Mouse (Mus musculus) cortical plate, adult 2 months (tissue): ENCODE results near the gene Coro7. TPM values are rescaled to one million over a fixed set of nuclear protein-coding genes. Genes with fewer than 3 reads are reported as not detected.

ENCODE experiments used
- H3K27ac ChIP-seq: fragments of 200-500 bp; 2 replicates; pipeline ENCODE4 v1.5.1; 2012; ENCODE audit warnings: low read length, control low read depth, inconsistent platforms; ENCODE audit not compliant: insufficient read depth
- H3K4me1 ChIP-seq: fragments of 200-500 bp; 2 replicates; pipeline ENCODE4 v1.6.1; 2011; ENCODE audit warnings: low read length; ENCODE audit not compliant: control insufficient read depth, insufficient read depth
- H3K4me3 ChIP-seq: fragments of 200-500 bp; 2 replicates; pipeline ENCODE4 v1.5.1; 2011; ENCODE audit warnings: mild to moderate bottlenecking, low read length, control low read depth; ENCODE audit not compliant: insufficient read depth
- CTCF ChIP-seq: fragments of 200-500 bp; IDR thresholded peaks from 2 replicates; pipeline ENCODE4 v1.5.1; 2011; ENCODE audit warnings: mild to moderate bottlenecking, control low read depth, low read length; ENCODE audit not compliant: insufficient read depth; ENCODE audit errors: extremely low read depth
- POLR2A ChIP-seq: fragments of 200-500 bp; IDR thresholded peaks from 2 replicates; pipeline ENCODE4 v1.6.1; 2011; ENCODE audit warnings: mild to moderate bottlenecking, low read length, control low read depth; ENCODE audit not compliant: insufficient read depth; ENCODE audit errors: extremely low read depth
- polyA plus RNA-seq: library from polyadenylated mRNA; depleted of rRNA; stranded (reverse); fragments of >200 nt; gene quantifications from 2 replicates; pipeline ENCODE4 v1.2.3, GENCODE M21; 2012

Coro7 gene
- polyA plus RNA-seq, 1 experiment: 103 TPM

DNA sequence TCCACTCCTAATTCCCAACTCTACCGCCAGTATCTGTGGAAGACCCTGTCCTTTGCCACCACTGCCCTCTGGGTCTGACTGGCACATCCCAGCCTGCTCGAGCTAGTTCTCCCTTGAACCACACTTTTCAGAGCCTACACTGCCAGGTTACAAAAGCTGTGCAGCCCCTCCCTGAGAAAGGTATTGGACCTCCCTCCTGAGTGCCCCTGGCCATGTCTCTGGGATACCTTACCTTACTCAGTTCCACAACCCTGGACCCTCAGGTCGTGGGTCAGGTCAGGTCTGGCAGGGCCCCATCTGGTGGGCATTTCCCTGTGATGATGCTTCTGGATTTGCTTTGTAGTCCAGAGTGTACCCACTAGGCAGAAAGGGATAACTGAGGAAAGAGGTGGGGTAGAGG is 80.0 kb downstream of the Coro7 start:
- H3K4me3 ChIP-seq: no peak overlapping the region
- no peak overlapping the region for H3K27ac ChIP-seq
- TF ChIP-seq CTCF (no peak), POLR2A (no peak)
- peaks cover 2% of the 10 kb centered on the region; the same call in 1 of the 2 replicates for H3K4me1 ChIP-seq

DNA sequence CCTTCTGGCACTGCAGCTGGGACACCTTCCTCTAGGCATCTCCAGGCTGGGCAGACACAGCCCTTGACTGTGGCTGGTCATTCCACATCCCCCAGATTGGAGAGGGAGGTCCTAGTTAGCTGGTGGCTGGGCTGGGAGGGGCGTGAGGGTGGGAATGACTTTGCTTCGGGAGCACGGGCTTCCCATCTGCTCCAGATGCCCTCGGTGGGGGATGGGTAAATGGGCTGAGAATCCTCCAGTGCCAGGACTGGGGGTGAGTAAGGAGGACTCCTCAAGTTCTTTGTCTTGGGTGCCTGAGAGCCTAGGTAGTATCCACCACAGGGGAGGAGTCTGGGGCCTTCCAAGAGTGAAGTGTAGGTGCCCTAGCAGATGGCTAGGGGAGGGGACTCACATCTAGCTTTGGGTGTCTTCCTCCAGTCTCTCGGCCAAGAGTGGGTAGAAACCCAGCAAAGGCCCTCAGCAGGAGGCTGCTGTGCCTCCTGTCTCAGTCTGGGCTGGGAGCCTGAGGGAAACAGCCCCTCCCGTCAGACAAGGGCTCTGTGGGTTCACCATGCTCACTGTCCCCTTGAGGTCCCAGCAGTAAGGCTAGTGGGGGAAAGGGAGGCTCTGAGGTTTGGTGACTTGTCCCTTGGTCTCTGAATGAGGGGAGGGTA is 80.6 kb downstream of the Coro7 start:
- Histone ChIP-seq H3K27ac (no peak overlapping the region), H3K4me3 (no peak overlapping the region), H3K4me1 (peaks cover 2% of the 10 kb centered on the region; the same call in 1 of the 2 replicates)
- TF ChIP-seq CTCF (no peak), POLR2A (no peak)

DNA sequence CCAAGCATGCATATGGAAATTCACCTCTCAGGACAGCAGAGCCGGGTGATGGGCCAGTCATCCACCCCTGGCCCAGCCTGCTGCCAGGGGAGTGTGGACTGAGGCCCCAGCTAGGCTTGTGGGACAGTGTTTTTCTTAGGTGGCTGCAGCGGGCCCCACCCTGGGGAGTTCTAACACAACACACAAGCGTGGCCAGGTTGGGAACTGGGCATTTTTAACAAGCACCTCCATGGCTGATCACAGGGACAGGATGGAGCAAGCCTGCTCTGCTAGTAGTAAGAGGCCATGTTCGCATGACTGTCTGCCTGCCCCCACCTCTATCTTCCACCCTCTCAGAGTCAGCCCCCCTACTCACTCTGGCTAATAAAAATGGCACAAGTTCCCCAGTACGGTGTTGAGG is 81.5 kb downstream of the Coro7 start:
- Histone ChIP-seq H3K4me1 (peaks cover 3% of the 10 kb centered on the region; the same call in 1 of the 2 replicates), H3K4me3 (no peak overlapping the region), H3K27ac (no peak overlapping the region)
- no peak for TF ChIP-seq CTCF
- TF ChIP-seq POLR2A: no peak

DNA sequence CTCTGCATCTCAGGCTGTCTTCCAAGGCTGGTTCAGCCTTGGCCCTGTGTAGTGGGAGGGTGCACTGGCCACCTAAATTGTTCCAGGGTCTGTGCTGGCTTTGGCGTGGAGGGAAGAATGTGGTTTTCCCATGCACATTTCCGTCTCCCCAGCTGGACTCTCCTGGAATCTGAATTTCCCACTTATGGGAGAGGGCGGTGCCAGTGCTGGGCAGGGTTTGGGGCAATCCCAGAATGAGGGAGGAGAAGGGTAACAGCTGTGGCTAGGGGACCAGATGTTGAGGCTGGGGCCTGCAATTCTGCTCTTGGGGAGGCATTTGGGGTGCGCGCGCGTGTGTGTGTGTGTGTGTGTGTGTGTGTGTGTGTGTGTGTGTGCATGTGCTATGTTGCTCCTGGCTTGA is 82.3 kb downstream of the Coro7 start:
- no peak overlapping the region for H3K4me3 ChIP-seq
- TF ChIP-seq CTCF (no peak), POLR2A (no peak)
- H3K27ac ChIP-seq: no peak overlapping the region
- peaks cover 3% of the 10 kb centered on the region; the same call in 1 of the 2 replicates for H3K4me1 ChIP-seq

DNA sequence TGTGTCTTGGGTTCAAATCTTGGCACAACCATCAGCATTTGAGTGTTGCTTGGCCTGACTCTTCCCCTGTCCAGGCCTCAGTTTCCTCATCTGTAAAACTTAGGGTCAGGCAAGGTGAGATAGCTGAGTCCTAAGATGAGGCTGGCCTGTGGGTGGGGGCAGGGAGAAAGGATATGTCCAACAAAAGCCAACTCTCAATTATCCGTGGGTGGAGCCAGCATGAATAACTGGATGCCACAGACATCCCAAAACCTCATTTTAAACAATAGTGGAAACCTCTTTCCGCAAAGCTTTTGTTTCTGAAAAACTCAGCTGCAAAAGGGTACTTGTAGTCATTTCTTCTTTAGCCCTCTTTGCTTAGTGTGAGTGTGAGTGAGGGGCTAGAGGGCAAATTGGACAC is 82.7 kb downstream of the Coro7 start:
- Histone ChIP-seq H3K4me1 (peaks cover 3% of the 10 kb centered on the region; the same call in 1 of the 2 replicates), H3K27ac (no peak overlapping the region), H3K4me3 (no peak overlapping the region)
- TF ChIP-seq POLR2A (no peak), CTCF (no peak)

DNA sequence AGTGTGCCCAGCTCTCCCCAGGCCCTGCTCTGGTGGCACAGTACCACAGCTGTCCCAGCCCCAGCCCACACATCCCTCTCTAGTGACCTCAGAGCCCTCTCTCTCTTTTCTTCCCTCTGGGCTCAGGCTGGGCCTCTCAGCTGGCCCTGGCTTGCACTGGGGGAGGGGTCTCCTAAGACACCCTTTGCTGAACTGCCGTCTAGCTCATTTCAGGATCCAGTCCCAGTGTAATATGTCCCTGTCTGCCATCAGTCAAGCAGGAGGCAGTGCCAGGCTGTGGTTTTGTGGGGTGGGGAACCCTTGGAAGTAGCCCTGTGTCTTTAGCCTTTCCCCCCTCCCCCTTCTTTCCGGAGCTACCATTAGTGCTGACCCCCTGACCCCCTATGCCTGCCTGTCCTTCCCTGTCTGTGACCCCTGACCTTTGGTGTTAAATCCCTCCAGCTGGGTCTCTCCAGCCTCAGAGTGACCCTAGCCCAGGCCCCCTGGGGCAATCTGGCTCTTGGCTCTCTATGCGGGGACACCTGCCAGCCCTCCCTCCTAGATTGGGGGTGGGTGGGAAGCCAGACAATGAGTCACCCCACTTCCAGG is 83.3 kb downstream of the Coro7 start:
- TF ChIP-seq CTCF (no peak), POLR2A (no peak)
- Histone ChIP-seq H3K4me1 (peaks cover 3% of the 10 kb centered on the region; the same call in 1 of the 2 replicates), H3K4me3 (peak overlapping the region; percentile 62; the same call in 1 of the 2 replicates), H3K27ac (no peak overlapping the region)

DNA sequence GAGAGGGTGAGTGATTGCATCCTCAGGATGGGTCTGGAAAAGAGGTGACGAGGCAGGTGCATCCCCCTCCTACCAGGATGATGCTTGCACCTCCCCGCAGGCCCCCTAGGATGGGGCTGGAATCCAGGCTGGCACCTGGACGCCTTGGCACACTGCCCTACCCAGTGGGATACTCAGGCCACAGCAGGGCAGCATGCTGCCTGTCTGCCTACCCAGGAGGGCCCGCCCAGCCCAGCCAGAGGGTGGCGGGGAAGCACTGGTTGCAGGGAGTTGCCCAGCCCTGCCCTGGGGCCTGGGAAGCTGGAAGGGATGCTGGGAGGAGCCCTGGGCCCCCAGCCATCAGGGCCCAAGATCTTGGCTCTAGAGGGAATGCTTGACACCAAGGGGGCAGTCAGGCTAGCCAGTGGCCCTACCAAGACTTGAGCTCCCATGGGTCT is 84.0 kb downstream of the Coro7 start:
- TF ChIP-seq CTCF (no peak), POLR2A (no peak)
- H3K4me3 ChIP-seq: peak overlapping the region; percentile 62
- H3K27ac ChIP-seq: no peak overlapping the region
- H3K4me1 ChIP-seq: peaks cover 3% of the 10 kb centered on the region; the same call in 1 of the 2 replicates

DNA sequence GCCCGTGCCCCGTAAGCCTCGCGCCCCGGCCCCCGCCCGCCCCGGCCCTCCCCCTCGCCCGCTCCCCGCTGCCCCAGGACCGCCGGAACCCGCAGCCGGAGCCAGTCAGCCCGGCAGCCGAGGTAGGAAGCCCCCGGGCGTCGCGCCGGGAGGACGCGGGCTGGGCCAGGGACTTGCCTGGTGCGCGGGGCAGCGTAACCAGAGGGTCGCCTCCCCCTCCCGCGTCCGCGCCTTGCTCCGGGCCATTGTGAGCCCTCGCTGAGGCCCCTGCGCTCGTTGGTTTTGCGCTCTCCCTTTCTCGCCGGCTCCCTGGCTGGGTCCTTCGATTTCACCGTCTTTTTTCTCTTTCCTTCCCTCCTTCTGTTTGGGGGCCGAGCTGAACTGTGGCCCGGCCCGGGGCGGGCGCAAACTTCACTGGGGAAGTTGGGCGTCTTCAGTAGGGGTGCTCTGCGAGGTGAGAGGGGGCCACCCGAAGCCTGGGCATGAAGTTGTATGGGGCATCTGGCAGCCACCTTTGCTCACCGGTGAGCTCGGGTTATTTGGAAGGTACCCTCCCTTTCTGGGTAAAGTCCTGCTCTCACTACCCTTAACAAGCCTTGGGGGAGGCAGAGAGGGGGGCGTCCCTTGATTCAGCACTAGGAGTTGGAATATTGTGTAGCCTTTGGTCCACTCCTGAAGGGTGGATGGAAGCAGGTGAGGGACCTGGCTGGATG is 84.6 kb downstream of the Coro7 start:
- no peak overlapping the region; the same call in 1 of the 2 replicates for H3K27ac ChIP-seq
- no peak for TF ChIP-seq CTCF
- TF ChIP-seq POLR2A: no peak
- H3K4me3 ChIP-seq: peak overlapping the region; percentile 62
- peaks cover 3% of the 10 kb centered on the region; the same call in 1 of the 2 replicates for H3K4me1 ChIP-seq

DNA sequence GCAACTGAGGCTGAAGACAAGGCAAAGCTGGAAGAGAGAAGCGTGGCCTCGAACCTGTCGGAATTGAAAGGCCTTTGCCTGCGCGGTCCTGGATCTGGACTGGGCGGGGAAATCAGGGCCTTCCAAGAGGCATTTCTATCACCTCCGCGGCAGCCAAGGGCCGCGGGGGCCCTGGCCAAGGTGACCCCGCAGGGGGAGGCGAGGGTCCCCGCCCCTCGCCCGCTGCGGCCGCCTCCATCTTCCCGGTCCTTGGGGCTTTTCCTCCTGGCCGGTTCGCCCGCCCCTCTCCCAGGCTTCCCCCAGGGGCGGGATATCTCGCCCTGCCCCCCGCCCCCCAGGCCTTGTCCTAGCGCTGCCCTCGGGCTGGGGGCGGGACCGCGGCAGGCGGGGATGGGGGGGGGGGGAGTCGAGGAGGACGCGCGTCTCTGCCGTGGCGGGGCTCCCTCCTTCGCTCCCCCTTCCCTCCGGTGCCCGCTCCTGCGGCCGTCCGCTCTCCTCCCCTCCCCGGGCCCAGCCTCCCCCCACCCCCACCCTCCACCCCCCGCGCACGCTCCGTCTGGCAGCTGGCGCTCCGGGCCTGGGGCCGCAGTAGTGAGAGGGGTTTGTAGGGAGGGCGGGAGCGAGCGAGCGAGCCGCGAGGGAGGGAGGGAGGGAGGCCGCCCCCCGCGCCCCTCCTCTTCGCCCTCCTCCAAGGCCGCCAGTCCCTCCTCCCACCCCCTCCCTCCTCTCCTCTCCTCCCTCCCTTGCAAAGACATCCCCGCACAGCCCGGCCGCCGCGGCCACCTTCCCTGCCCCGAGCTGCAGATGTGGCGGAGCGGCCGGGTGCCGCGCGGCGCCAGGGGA is 85.4 kb downstream of the Coro7 start, which contains the start of gene Glis2:
Gene Glis2, plus strand, starts transcription at position 743 of the 843 bp plus-strand sequence.
- Histone ChIP-seq H3K4me3 (peak within 1 kb of the TSS; percentile 62), H3K4me1 (peaks cover 3% of the 10 kb centered on the region; the same call in 1 of the 2 replicates), H3K27ac (peak within 1 kb of the TSS; percentile 74)
- TF ChIP-seq CTCF (no peak), POLR2A (no peak)
